Mouse (Mus musculus) yolk sac, embryonic 10.5 days (tissue): Measurements from ENCODE around the gene Acadl.
A peak's percentile ranks its signal among the peaks of the same experiment; 100 is the strongest.

Source experiments
- DNase-seq: peaks from one replicate; pipeline ENCODE4 v3.0.0-alpha.2; 2017; ENCODE audit warnings: low spot score

Gene Acadl

DNA sequence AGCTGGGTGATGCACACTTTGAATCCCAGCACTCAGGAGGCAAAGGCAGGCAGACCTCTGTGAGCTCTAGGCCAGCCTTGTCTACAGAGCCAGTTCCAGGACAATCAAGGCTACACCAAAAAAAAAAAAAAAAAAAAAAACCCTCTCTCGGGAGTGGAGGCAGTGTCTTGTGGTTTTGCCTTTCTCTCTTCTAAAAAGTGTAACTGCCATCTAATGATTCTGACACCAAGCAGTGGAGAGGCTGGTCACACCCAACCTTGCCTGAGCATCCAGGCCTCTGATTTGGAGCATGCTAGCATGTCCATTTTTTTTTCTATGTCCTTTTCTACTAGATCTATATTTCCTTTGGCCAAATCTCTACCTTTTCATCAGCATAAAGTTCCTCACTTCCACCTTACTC is 23.9 kb downstream of the Acadl start:
- no peak for DNase-seq

DNA sequence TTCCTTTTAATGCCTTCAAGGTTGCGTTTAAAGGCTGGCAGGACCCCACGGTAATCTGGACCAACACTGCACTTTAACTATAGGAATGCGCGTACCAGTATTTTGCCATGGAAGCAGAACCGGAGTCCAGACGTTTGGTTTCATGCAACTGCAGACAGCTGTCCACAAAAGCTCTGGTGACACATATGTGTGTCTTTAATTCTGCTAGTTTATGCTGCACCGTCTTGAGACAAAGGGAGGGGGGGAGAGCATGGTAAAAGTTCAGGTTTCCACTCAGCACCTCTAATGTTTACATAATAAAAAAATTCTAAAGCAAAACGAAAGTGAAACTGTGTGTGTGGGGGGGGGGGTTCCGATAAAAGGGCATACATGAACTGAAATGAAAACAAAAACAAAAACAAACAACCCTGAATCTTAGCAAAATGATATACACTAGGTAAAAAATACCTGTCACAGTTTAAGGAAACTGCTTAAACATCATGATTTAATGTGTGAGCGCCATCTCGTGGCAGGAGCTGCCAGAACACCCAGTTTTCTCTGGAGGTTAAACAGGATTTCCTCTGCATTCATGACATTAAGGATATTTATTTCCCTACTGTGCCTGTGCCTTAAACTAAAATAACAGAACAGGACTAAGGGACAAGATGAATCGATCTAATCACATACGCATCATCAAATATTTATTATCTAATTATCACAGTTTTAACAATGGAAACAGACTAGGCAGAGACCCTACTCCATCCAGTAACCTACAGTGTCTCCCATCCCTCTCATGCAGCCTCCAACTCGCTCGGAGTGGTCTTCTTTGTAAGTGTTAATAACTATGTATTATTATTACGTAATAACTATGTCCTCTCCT is 24.7 kb downstream of the Acadl start:
- peak; percentile 39 for DNase-seq

DNA sequence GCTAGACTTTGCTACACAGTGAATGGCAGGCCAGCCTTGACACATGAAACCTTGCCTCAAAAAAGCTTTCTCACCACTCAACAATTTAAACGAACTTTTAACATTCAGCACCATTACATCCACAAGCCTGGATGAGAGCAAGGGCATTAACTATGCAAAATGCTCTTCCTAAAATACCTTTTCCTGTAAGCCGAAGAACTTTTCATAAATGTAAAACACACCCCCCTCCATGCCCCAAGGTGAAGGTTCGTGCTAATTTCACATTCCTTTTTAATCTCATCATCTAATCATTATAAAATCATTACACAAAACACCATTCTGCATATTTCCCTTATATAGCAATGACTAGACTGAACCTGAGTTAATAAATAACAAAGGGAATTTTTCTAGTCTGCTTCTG is 25.9 kb downstream of the Acadl start:
- no peak for DNase-seq

DNA sequence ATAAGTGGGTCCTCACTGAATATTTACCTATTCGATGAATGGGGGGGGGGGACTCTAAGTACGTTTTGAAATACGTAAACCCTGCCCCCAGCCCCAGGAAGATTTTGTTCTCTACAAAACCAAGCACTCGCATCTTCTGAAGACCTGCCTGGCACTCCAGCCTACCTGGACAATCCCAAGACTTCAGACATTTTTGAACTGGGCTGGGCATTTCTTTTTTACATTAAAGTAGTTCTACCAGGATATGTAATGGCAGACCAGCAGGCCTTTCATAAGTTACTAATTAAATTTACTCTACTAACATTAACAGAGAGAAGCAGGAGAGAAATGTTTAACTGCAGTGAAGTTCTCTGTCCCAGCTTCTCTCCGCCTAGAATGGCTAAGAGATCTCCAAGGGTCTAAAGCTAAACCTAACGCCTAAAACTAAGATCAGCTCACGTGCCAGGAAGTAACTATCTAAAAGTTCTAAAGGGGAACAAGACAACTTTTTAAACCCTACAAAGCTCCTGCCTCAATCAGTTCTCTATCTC is 30.4 kb downstream of the Acadl start:
- no peak for DNase-seq

DNA sequence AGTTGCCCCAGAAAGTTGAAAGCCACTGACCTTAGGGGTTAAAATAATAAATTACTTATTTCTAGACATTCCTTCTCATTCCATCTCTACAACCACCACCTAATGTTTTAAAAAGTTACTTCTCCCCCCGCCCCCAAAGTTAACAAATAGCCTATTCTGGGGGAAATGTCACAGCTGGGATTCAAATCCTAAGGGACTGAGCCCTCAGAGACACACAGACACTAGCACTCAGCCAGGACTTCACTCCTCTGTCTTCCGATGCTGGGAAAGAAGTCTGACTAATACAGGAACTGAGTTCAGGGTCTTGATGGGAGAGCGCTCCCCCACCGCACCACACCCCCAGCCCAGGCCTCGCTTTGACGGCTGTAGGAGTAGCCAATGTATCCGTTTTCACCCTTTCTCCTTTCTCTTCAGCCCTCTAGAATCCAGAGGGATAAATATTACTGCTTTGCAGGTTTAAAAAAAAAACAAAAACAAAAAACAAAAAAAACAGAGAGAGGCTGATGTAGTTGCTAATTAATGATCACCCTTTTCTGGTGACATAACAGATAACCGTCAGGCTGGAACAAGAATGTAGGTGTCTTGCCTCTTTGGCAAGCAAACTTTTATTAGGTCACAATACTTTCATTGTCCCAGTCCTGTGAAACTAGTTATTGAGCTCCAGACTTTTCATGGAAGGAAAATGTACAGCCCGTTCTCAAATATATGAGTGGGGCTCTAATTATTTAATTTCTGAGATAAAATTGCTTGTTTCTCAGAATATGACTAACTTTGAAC is 31.1 kb downstream of the Acadl start:
- peak; percentile 50 for DNase-seq

DNA sequence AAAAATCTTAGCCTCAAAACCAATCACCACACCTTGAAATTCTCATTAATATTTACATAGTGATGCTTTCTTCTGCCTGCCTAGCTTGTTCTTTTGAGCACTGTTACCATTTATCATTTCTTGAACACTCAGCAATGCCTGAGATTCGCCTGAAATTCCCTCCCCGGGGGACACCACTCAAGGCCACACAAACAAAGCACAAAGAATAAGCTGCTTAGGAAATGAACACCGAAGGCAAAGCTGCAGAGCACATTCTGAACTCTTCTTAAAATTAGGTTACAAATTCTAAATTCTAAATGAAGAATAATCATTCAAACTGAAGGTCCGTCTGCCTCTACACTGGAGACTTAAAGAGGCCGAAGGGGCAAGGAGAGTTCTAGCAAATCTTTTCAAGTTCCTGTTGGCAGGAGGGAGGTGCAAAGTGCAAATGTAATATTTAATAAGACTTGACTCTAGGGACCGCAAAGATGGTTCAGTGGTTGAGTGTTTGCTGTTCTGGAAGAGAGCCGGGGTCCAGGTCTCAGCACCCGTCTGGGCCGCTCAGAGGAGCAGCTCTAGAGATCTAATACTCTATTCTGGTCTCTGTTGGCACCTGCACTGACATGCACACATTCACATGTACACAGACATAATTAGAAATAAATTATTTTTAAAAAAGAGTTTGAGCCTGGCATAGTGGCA is 33.5 kb downstream of the Acadl start:
- no peak for DNase-seq

DNA sequence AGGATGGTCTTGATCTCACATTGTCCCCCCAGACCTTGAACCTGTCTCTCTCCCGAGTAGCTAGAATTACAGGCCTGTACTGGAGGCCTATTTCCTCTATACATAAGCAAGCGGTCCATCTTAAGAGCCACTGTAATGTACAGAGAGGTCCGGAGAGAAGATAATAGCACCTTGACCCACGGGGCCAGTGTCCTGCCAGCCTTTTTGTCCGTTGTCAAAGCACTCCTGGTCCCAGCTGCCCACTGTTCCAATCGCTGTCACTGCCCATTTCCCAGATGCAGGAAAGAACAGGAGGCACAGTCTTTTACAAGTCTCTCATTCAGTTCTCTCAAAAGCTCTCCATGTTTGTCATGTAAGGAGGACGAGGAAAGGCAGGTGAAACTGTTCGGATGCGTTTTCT is 41.1 kb downstream of the Acadl start:
- DNase-seq: no peak

DNA sequence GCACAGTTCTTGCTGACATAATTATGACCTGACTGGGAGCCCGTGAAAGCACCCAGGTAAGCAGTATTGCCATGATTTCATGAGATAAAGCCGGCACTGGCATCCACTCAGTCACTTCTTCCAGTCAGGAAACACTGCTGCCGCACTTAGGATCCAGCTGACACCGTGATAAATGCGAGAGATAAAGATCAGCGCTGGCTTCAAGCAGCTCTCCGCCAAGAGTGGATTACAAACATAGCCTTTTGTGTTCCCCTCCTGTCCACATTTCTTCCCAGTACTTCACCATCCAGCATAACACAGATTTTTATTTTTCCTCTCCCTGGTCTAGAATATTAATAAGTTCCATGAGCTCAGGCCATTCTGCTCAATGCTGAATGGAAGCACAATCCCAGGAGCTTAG is 42.8 kb downstream of the Acadl start:
- DNase-seq: no peak

DNA sequence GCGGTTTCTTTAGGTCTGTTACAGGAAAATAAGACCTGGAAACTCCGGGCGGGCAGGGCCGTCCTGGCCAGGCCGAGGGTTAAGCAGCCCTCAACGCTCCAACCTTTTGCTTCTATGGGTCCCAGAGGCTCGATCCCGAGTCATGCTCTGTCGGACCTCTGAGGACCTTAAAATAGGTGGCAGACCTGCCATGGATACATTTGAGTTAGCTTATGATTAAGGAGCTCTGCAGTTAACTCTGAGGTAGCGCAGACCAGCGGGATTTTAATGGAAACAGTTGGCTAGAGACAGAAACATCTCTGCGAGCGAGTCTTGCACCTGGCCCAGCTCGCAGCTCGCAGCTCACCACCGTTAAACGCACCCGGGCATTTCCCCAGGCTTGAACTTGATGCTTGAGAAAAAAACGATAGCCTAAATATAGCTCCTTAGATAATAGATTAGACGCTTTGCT is 45.2 kb downstream of the Acadl start:
- DNase-seq: no peak

DNA sequence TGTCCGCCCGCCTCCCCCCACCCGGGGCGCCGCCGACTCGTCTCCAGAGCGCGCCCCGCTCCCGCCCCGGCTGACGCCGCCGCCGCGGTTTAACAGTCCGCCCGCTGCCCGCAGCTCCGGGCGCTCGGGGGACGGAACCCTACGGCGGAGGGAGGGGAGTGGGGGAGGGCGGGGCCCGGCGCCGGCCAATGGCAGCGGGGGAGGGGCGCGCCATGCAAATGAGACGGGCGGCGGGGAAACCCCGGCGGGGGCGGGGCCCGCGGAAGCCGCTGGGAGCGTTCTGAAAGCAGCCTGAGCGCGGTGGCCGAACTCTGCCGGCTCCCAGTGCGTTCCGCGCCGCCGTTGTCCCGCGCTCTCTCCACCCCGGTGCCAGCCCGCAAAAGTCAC is 45.6 kb downstream of the Acadl start, which contains the start of gene Kansl1l:
Gene Kansl1l, minus strand, starts transcription at position 110 of the 387 bp plus-strand sequence.
- DNase-seq: peak; percentile 94

DNA sequence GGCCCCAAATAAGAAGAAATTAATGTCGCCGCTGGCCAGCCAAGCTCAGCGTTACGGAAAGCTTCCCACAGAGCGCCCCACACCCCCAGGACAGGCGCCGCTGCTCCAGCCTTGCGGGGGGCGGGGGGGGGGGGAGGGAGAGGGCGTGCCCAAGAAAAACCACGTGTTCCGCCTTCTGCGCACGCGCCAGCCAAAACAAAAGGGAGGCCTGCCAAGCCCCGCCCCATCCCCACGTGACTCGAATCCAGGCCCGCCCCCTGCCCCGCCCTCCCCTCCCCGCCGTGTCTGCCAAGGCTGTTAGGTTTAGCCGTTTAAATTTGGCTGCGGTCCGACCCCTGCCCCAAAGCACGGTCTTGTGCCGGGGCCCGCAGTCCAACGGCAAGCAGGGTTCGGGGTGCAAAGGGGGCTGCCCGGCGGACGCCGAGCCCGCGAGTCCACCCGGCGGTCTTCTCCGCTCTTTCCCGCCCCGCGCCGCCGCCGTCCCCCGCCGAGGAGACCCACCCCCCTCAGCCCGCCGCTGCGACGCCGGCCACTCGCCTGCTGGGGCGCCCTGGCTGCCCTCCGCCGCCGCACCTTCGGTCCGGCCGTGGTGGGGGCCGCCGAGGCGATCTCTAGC is 46.1 kb downstream of the Acadl start:
- peak; percentile 98 for DNase-seq

DNA sequence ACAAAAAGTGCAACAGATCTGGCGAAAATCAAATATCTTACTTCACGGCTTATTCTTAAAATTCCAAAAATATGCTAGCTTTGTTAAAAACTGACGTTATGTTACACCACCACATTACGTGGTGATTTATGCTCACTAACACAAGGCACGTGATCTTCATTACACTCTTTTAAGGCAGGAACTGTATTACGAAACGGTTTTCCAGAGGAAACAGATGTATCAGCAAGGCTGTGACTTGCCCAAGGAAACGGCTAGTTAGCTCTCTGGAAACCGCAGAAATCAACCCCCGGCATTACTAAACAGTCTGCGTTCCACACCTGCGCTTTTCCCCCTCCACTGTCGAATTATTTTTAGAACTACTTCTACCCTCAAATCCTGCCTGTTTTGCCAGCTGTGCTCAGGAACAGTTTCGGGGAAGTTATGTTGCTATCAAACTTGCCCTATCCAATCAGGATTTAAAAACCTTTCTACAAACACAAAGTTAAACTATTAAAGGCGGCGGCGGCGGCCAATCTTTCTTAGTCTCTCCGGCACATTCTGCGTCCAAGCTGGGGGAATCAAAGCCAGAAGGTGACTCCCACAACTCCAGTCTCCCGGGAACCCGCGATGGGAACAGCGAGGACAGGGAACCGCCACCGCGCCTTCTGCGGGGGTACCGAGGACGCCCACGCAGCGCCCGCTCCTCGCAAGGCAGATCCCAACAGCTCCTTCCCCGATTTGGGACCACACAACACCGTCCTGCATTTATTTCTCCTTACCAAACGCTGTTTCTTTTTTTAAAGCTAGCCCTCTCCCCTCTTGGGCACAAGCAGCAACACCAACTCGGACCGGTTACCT is 46.9 kb downstream of the Acadl start:
- DNase-seq: peak; percentile 78

DNA sequence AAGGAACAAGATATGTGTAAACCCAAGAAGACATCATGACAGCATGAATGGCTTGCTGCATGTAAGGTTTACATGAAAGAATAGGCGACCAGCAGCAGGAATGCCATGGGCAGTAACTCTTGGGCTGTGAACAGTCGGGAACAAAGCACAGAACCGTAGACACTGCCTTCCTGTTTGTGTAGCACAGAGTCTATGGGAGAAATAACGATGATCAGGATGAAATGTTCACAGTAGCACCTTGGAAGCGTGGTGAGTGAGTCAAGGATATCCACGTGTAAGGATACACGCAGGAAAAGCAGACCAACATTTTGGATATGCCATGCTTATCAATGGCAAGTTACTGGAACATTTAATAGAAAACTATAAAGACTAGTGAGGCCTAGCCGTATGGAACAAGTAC is 48.3 kb downstream of the Acadl start:
- no peak for DNase-seq

DNA sequence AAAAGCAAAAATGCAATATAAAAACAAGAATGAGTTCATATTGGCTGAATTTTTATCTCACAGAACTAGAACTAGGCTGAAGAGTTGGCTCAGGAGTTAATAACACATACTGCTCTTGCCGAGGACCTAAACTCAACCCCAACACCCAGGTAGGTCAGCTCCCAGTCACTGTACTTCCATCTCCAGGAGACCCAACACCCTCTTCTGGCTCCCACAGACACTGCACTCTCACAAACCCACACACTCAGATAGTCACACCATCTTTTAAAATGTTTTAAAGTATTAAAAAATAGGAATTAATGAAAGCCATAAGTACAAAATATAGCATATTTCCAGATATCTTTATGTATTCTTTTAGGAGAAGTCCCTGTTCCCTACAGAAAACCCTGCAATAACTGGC is 49.9 kb downstream of the Acadl start:
- no peak for DNase-seq

DNA sequence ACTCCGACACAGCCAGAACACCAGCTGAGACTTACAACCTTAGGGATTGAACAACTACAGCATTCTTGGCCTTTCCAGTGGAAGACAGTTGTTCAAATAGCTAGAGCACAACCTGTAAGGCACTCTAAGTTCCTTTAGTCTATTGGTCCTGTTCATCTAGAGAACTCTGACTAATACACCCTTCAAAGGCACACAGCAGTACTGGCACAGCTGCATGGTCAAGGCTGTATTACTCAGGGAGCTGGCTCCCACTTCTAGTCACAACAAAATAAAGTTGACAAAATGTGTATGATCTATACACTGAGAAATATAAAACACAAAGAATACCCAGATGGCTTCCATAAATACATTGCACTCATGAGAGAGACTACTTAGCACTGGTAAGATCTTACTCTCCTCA is 56.3 kb downstream of the Acadl start:
- DNase-seq: no peak

DNA sequence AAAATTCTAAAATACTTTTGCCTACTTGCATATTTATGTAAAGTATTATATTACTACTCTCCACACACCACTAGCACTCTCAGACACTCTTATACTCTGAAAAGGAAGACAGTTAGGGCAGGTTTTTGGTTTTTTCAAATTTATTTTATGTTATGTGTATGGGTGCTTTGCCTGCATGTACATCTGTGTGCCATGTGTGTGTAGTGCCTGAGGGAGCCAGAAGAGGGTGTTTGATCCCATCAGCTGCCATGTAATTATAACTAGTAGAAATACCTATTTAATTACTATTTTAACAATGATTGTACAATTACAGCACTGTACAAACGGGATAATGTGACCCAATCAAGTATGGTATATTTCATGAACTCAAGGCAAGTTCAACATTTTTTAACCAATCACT is 57.7 kb downstream of the Acadl start:
- DNase-seq: no peak

DNA sequence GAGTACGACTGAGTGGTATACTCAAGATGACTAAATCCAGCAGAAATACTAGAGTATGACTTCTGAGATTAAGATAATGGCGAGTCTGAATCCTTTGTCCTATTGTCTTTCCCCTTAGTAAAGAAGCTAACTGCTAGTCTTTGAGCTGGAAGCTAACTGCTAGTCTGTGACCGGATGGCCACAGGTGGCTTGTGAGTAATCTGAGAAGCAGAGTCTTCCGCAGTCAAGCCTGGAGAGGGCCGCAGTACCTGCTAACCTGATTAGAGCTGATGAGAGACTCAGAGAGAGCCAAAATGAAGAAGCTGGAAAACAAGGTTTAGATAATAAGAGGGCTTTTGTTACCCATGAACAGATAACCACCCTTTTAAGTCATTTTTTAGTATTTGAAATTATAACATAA is 58.4 kb downstream of the Acadl start:
- DNase-seq: no peak

DNA sequence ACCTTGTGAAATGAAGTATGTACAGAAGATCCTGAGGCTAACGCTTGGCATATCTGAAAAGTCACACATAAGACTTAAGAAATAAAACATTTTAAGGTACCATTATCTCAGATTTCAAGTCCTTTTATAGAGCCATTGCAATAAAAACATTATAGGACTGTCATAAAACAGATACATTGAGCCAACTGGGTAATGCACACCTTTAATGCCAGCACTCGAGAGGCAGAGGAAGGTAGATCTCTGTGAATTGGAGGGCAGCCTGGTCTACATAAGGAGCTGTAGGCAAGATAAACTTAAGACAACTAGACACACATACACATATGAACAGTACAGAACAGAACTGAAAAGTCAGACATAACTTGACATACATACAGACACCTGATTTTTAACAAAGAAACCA is 65.1 kb downstream of the Acadl start:
- DNase-seq: no peak

DNA sequence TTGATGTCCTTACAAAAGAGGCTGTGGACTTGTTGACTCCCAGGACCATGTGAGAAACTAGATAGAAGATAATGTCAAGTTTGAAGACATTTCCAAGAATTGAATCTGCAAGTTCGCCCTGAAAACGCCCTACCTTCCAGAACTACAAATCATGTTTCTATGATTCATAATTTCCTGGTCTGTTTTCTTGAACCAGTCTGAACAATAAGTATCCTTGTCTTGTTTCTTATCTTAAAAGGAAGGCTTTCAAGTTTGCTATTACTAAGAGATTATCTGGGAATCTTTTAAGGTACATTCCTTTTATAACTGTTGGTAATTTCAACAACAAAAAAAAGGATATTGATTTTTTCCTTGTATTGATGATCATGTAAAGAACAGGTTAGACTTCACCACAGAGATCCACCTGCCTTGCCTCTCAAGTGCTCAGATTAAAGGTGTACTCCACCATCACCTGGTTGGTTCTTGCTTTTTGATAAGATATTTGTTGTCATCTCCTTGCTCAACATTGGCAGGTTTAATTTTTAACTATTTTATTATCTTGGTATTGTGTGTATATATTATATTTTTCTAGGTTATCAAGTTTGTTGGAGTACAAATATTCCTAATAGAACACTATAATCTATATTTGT is 70.1 kb downstream of the Acadl start:
- no peak for DNase-seq

DNA sequence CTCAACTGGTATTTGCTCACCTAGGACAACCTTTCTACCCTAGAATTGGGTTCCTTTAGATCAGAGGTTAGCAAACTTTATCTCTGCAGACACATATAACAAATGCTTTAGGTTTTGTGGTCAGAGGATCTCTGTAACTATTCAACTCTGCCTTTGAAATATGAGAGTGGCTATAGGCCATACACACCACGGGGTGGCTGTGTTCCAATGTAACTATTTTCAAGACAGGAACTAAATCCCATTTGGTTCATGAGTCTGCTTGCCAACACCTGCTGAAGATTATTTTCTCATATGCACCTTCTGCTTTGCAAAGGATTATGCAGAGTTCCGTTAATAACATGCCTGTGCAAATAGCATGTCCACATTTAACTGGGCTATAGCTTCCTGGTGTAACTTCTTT is 80.8 kb downstream of the Acadl start:
- DNase-seq: no peak

DNA sequence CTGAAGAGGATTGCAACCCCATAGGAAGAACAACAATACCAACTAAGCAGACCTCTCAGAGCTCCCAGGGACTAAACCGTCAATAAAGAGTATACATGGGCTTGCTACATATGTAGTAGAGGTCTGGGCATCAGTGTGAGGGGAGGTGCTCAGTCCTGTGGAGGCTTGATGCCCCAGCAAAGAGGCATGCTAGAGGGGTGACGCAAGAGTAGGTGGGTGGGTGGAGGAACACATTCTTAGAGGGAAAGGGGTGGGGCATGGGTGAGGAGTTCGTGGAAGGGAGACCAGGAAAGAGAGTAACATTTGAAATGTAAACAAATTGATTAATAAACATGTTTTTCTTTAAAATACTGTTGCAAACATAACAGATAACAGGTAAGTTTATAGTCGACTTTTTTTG is 82.0 kb downstream of the Acadl start:
- no peak for DNase-seq
